Mouse (Mus musculus): Measurements from ENCODE around the gene Sema4a.

DNA sequence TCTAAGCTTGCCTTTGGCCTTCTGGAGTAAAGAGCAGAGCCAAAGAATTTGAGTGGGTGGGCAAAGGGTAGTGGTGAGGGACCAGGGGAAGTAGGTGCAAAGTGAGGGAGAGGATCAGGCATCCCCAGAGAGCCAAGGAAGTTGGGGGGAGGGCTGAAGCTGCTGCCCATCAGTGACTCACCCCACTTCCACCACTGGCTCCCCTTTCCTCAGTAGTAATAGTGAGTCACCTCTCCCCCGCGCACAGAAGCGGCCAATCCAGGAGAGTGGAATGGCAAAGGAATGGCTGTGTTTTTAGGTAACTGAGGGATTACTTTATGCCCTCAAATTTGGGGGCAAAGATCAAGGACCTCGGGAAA is 42.5 kb upstream of the Sema4a start:
- TF ChIP-seq SMC3 (IDR thresholded peaks at IDR 0.05; ENCODE audit: low read depth, low read length): no peak
- TF ChIP-seq ZKSCAN1 (IDR thresholded peaks at IDR 0.05; ENCODE audit: low read depth, low read length): no peak
- no peak; the same call in 1 of the 2 replicates for TF ChIP-seq GATA1 (IDR thresholded peaks at IDR 0.05; ENCODE audit: low read depth, low read length)
- TF ChIP-seq MAX (IDR thresholded peaks at IDR 0.05; ENCODE audit: low read length): no peak
- TF ChIP-seq CTCF (IDR thresholded peaks at IDR 0.05 in 2 of 3, conservative IDR thresholded peaks at IDR 0.05 in 1 of 3; ENCODE audit: control insufficient read depth in 1 of 3, insufficient read depth in 1 of 3, low read depth in 2 of 3, low read length in 3 of 3, poor library complexity in 1 of 3, severe bottlenecking in 1 of 3): no peak
- no peak for TF ChIP-seq RAD21 (IDR thresholded peaks at IDR 0.05; ENCODE audit: low read depth, low read length)
- TF ChIP-seq POLR2A (IDR thresholded peaks at IDR 0.05; ENCODE audit: control insufficient read depth in 1 of 2, insufficient read depth in 1 of 2, low read depth in 1 of 2, low read length in 2 of 2, poor library complexity in 1 of 2): no peak
- TF ChIP-seq RCOR1 (IDR thresholded peaks at IDR 0.05; ENCODE audit: low read depth, low read length): no peak
- no peak for TF ChIP-seq NRF1 (IDR thresholded peaks at IDR 0.05; ENCODE audit: insufficient read depth, low read depth, low read length, poor library complexity, severe bottlenecking)
- no peak for TF ChIP-seq CHD1 (IDR thresholded peaks at IDR 0.05; ENCODE audit: low read depth, low read length)
- no peak for TF ChIP-seq KAT2A (conservative IDR thresholded peaks at IDR 0.05; ENCODE audit: low read depth, low read length)
- no peak for TF ChIP-seq NELFE (IDR thresholded peaks at IDR 0.05; ENCODE audit: low read depth, low read length)

All from MEL (cell line).